Mouse (Mus musculus) fibroblast of lung, adult 2 months (primary cell): ENCODE data around the gene Gpt2.

ENCODE experiments used
- DNase-seq: peaks from one replicate; pipeline ENCODE4 v3.0.0-alpha.2; 2011; ENCODE audit warnings: low read depth

Gene Gpt2

DNA sequence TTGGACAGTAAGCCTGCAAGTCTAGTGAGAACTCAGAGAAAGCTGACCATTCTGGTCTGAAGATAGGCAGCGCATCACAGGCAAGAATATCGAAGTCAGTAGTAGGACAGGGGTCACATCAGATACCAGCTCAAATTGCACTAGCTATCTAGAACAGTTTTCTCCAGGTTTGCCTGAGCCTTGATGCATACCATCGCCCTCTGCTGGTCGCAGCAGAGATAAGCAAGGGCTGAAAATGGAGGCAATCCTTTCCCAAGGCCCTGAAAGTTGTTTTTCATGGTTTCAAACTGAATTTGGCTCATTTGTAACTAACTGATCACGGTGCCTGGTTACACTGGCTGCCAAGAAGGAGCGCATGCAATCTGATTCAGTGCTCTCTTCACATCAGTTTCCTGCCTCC, 33.7 kb downstream of the Gpt2 start:
- no peak for DNase-seq

DNA sequence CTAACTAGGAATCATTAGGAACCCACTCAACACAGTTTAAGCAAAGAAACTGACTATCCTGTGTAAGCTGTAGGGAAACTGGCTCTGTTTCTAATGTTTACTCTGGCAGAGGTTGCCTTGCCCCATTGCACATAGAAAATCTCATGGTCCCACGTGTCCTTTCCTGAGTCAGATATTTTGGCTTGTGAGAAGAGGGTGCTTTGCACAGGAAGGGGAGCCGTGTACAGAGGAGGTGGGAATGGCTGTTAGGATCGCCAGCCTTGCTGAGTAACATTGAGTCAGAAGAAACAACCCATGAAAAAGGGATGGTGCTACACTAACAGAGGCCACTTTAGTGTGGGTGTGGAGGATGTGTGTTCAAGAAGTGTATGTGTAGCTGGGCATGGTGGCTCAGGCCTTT, 36.6 kb downstream of the Gpt2 start:
- peak; percentile 76 for DNase-seq

DNA sequence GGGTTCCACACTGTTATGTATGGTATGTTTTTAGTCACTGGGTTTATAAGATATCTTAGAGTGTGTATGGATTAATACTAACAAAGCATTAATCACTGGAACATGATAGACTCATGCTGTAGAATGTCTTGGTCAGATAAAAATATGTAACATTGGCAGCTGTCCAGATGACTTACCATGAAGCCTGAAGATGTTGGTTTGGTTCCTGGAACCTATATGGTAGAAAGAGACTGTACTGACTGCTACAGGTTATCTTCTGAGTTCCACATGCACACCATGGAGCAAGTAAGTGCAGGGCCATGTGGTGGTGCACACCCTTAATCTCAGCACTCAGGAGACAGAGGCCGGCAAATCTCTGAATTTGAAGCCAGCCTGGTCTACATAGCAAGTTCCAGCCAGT, 38.3 kb downstream of the Gpt2 start:
- DNase-seq, result no peak

DNA sequence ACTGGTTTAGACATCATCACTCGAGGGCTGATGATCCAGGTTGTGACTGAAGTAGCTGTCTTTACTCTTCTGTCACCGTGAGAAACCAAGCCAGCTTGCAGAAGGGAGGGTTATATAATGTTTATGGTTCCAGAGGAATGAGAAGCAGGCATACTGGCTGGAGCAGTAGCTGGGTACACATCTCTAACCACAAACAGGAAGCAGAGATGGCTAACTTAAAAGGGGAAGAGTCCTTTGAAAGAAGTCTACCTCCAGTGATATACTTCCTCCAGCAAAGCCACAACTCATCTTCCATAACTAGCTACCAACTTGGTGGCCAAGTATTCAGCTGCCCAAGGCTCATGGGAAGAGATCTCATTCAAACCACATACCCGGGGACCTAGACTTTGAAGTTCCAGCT, 39.1 kb downstream of the Gpt2 start:
- DNase-seq, result no peak

DNA sequence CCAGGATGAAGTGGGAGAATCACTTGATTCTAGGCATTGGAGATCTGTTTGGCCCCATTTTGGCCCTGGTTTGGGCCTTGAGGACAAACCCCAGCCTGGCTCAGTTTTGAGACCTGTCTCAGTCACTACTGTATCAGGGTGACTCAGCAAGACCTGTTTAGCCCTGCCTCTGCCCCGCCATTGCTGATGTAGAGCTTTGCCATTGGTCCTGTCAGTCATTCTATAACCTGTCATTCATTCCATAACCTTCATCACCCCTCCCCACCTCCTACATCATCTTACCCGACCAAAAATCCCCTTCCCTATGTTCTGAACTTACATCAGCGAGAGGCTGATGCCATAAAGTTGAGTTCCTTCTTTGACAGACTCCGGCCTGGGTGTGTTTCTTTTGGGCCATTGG, 40.5 kb downstream of the Gpt2 start:
- DNase-seq, result no peak

DNA sequence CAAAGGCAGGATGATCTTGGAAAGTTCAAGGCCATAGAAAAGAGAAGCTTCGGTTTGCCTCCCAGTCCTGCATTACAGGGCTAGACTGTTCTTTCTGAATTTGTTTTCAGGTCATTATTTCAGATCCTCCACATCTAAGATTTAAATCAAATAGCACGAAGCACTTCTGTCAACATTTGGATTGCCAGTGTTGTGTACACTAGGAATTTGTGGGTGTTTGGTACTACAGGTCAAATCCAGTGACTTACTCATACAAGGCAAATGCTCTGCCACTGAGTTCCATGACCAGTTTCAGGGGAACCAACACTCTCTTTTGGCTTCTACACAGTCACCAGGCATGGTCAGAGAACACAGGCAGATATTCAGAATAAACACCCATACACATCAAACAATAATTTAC, 41.1 kb downstream of the Gpt2 start:
- DNase-seq, result no peak

DNA sequence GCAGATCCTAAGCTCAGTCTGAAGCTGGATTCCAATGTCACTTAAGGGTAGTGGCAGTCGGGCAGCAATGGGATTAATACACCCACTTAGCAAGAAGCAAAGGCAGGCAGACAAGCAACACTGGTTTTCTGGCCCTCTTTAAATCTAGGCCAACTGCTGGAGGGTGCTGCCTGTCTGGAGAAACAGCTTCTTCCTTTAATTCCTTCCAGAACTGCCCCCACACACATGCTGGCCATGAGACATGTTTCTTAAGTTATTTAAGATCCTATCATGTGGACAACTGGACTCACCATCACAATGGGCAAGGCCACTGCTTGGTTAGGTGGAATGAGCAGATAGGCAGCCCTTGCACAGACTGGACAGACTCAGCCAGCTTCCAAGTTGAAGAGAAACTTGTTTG, 41.8 kb downstream of the Gpt2 start:
- peak; percentile 19 for DNase-seq

DNA sequence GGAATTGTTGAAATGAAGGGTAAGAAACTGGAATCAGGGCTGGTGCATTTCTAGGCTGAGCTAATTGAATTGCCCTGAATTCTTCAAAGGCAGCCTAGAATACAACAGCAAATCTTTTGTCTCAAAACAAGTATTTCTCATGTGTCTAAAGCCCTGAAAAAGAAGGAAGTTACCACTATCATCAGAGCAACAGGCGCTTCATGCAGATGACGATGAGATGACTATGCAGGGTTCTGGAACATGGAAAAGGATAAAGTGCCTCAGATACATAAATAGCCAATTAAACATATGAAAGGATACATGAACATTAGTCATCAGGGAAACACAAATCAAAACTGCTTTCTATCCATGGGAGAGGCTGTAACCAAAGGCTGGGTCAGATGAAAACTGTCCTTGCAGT, 44.0 kb downstream of the Gpt2 start:
- DNase-seq, result no peak

DNA sequence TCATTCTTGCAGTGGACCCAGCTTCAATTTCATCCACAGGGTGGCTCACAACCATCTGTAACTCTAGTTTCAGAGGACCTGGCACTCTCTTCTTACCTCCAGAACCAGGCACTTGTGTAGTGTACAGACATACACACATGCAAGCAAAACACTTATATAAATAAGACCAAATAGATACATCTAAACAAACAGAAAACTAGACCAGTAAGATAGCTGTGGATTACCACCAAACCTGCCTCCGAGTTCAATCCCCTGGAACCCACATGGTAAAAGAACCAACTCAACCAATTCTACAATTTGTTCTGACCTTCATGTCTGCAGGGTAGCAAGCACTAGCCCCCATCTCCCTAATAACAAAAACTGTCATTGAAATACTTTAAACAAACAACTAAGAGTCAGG, 59.6 kb downstream of the Gpt2 start:
- no peak for DNase-seq

DNA sequence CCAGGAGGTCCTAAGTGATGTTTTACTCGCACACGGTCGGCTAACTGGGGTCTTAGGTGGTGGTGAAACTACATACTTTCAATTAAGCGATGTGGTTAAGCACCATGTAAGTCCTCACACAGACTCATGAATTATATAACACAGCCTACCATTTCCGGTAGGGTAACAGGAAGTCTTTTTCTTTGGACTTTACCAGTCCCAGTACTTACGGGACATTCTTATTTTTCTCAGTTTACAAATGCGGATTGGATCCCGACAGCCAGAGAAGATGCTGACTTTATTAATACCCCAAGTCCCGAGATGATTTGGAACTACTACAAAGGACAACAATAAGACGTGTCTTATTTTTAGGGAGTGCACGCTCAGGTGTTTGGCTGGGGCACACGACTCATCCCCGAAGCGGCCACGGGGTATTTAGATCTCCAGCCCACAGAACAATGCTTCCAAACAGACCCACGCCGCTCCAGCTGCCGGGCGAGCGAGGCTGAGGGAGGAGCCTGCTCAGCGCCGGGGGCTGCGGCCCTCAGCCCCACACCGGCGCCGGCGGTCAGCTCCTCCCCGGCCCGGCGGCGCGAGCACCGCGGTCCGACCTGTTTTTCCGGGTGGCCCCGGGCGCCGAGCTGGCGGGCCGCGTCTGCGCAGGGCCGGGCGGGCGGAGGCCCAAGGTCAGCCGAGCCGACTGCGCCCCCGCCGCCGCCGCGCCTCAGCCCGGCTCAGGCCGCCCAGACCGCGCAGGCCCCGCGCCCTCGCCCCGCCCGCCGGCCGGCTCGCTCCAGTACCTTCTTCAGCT, 62.2 kb downstream of the Gpt2 start:
- peak; percentile 10 for DNase-seq

DNA sequence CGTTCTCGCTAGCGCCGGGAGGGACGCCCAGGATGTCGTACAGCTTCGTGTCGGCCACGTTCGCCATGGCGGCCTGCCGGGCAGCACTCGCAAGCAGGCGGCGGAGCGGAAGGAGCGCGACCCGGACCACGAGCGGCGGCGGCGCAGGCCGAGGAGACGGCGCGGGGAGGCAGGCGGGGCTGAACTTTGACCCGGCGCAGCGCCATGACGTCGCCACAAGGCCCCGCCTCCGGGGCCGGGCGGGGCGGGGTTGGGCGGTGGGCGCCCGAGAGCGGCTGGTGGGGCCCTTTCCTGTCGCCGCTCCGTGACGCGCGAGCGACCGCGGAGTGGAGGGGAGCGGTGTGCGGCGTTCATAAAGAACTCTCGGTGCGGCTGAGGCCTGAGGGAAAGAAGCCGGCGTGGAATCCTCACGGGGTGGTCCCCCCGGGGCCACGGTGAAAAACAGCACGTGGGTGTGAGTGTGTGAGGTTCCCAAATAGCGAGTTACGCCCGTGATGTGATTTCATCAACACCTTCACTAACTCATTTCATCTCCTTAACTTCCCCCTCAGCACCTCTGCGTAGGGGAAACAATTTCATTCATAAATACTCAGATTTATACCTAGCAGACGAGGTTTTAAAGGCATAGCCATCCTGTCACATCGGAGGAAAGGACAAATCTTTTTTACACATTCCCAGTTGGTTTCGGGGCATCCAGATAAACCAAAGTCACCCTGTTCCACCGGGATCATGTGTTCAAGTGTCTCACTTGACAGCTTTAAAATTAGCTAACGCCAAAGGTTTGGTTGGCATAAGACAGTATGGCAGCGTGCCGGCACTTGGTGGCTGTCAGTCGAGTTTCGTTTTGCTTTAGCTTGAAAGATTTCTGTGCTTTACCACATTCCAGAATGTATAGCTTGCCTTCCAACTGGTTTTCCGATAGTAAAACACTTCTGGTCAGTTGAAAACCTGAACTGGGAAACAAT, 63.1 kb downstream of the Gpt2 start, which contains the start of gene Dnaja2:
Gene Dnaja2, minus strand, starts transcription at position 164 of the 965 bp plus-strand sequence.
- DNase-seq, result peak; percentile 37

DNA sequence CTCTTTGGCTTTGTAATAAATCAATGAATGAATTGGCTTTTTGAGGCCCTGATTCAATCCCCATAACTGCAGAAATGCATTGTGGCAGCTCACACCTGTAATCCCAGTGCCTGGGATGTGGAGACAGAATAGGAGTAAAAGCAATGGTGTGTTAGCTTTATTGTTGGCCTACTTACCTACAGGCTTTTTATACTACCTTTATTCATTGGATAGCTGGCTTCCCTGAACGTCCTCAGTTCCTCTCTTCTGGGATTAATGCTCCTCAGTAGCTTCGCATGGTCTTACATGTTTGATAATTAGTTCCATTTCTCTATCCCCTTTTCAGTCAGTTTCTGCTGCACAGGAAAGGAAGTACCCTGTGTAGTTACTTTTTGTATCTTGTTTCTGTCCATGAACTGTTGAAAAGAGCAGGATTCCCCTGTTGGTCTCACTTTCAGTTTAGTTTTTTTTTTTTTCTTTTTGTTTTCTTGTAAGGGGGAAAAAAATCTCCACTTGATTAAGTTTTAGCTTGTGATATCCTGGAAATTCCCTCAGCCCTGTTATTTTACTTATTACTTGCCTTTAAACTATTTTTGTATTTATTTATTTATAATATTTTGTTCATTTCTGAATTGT, 64.7 kb downstream of the Gpt2 start:
- no peak for DNase-seq

DNA sequence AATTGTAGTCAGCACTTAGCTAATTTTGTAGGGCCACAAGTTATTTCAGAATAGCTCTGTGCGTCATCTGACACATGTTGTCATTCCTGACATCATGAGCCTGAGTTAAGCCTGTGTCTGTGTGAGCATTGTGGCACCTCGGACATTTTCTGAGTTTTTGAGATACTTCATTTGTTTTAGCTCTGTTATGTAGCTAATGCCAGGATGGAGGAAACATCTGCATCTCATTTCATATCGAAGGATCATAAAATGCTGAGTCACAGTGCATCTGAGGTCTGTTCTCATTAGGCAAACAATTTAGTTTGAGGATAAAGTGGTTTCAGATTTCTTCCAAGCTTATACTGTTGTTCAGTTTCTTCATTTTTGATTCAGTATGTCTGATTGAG, 65.2 kb downstream of the Gpt2 start:
- peak; percentile 56 for DNase-seq

DNA sequence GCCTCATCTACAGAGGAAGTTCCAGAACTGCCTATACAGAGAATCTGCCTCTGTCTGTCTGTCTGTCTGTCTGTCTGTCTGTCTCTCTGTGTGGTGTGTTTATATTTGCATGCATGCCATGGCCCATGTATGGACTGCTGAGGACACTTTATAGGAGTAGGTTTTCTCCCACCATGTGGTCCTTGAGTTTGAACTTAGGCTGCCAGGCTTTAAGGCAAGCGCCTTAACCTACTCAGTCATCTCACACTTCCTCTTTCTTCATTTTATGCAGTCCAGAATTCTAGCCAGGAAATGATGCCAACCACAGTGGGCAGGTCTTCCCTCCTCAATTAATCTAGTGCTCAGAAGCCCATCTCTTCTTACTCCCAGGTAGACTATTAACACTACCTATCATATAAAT, 66.8 kb downstream of the Gpt2 start:
- no peak for DNase-seq

DNA sequence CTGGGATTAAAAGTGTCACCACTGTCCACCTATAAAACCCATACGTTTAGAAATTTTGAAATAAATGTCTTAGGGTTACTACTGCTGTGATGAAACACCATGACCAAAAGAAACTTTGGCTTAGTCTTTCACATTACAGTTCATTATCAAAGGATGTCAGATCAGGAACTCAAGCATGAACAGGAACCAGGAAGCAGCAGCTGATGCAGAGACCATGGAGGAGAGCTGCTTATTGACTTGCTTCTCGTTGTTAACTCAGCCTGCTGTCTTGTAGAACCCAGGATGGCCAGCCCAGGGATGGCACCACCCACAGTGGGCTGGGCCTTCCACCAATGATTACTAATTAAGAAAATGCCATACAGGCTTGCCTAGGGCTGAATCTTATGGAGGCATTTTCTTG, 67.6 kb downstream of the Gpt2 start:
- DNase-seq, result no peak

DNA sequence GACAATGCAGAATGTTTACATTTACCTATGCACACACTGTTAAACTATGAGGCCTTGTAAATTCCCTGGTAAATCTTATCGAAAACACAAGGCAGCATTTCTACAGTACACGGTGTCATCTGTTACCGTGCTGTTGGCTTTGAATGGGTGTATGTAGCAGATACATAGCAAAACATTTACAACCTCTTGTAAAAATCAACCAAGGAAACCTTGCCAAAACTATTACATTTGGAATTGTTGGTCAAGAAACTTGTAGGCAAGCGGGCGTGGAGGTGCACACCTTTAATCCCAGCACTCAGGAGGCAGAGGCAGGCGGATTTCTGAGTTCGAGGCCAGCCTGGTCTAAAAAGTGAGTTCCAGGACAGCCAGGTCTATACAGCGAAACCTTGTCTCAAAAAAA, 71.0 kb downstream of the Gpt2 start:
- no peak for DNase-seq

DNA sequence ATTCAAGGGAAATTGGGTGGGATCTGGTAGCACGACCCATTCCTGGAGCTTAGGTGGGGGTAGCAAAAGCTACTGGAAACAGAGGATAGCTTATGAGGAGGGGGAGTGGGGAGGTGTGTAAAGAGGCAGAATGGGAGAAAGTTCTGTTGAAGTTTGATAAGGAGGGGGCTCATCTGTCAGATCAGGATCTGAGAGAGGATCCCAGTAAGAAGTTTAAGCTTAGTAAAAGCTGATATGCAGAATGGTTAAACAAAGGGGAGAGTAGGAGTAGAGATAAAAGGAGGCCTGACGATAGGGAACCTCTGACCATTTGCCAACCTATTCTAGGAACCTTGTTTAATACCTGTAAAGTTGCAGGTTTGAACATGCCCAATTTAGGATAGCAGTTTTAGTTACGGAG, 72.8 kb downstream of the Gpt2 start:
- no peak for DNase-seq

DNA sequence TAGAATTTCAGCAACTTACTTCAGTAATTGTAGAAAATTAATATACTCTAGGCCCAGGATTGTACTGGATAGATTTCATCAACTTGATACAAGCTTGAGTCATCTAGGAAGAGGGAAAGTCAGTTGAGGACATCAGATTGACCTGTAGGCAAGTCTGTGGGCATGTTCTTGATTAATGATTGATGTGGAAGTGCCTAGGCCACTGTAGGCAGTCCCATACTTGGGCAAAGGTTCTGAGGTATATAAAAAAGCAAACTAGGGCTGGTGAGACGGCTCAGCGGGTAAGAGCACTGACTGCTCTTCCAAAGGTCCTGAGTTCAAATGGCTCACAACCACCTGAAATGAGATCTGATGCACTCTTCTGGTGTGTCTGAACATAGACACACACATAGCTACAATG, 75.4 kb downstream of the Gpt2 start:
- DNase-seq, result no peak

DNA sequence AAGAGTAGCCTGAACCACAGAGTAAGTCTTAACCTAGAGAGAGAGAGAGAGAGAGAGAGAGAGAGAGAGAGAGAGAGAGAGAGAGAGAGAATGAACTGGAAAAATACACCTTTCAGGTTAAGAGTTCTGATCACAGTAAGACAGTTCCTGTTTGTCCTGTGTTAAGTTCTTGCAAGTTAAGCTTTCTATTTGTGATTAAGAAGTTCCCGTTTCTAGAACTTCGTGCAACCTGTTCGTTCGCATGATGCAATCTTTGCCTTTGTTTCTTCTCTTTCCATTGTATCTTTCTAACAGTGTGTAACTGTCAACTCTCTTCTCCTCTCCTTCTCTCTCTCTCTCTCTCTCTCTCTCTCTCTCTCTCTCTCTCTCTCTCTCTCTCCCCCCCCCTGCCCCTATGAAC, 78.1 kb downstream of the Gpt2 start:
- no peak for DNase-seq

DNA sequence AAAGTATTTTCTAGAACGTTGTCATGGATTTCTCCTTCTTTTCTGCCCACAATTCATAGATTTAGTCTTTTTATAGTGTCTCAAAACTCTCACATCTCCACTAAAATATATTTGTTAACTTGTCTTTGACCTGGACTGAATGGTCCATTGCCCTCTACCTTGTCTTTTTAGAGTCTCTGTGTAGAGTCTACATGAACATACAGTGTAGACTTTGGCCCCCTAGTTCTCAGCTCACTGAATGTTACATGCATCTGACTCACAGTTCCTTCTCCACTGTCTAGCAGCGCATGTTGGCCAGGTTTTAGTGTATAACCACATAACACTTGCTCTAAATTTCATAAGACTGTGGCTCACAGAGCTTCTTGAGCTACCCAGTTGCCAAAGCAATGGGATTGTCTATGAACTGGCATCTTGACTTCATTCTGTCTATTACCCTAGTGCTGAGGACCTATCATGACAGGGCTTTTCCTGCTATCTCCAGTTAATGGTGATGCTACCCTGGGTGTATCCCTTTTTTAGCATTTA, 81.7 kb downstream of the Gpt2 start:
- DNase-seq, result no peak
